Mouse (Mus musculus): Measurements from ENCODE around the gene Btbd35f28.
"Not testable (repeated sequence)": the region's sequence is repeated elsewhere in the genome, so short reads cannot be mapped to it uniquely, and the experiment has no call there.

Gene Btbd35f28

DNA sequence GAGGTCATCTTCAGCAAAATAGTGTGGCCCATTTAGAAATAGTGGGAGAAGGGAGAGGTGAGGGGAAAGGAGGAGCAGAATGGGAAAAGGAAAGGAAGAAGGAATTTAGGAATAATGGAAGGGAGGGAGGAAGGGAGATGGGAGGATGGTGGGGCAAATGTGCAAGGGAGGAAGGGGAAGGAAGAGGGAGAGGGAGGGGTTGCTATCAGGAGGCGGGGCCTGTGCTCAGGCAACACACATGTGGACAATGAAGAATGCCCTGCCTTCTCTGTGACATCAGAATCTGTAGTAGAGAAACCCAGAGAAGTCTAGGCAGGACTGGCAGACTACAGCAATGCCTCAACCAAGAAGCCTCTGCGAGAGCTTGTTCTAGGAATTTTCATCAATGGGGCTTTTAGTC is at the start of gene Btbd35f28:
Btbd35f28 (plus strand) TSS at position 301 of the 400 bp plus-strand sequence.
- not testable (repeated sequence) for DNase-seq (ENCODE audit: low spot score)
